Mouse (Mus musculus) forebrain, embryonic 16.5 days (tissue): ENCODE data around the gene Synpo2l. TPM values are rescaled to one million over a fixed set of nuclear protein-coding genes. Genes with fewer than 3 reads are reported as not detected.
"Not testable (repeated sequence)": the region's sequence is repeated elsewhere in the genome, so short reads cannot be mapped to it uniquely, and the experiment has no call there.

Source experiments
- ATAC-seq: fragments of 200-750 bp; cut with Nextera tagmentation; 2 replicates; pipeline ENCODE4 v1.8.0; 2017; ENCODE audit warnings: mild to moderate bottlenecking, moderate library complexity
- H3K27ac ChIP-seq: fragments of 300-500 bp; sonication (generic); 2 replicates; pipeline ENCODE4 v1.5.1; 2014; ENCODE audit warnings: low read length, control low read depth
- H3K27me3 ChIP-seq: fragments of 300-500 bp; sonication (generic); replicated peaks from 2 replicates; pipeline ENCODE4 v1.6.1; 2014; ENCODE audit warnings: low read length; ENCODE audit not compliant: control insufficient read depth, insufficient read depth
- H3K36me3 ChIP-seq: fragments of 300-500 bp; sonication (generic); 2 replicates; pipeline ENCODE4 v1.6.1; 2014; ENCODE audit not compliant: control insufficient read depth, insufficient read depth
- H3K4me1 ChIP-seq: fragments of 300-500 bp; sonication (generic); replicated peaks from 2 replicates; pipeline ENCODE4 v1.6.1; 2014; ENCODE audit warnings: low read length; ENCODE audit not compliant: control insufficient read depth, insufficient read depth
- H3K4me2 ChIP-seq: fragments of 300-500 bp; sonication (generic); 2 replicates; pipeline ENCODE4 v1.6.1; 2014; ENCODE audit warnings: mild to moderate bottlenecking, low read length, control low read depth
- H3K4me3 ChIP-seq: fragments of 300-500 bp; sonication (generic); replicated peaks from 2 replicates; pipeline ENCODE4 v1.5.1; 2014; ENCODE audit warnings: mild to moderate bottlenecking, low read length, control low read depth
- H3K9ac ChIP-seq: fragments of 300-500 bp; sonication (generic); replicated peaks from 2 replicates; pipeline ENCODE4 v1.6.1; 2014; ENCODE audit warnings: low read depth, low read length, control low read depth
- H3K9me3 ChIP-seq: fragments of 300-500 bp; sonication (generic); 2 replicates; pipeline ENCODE4 v1.6.1; 2016; ENCODE audit warnings: low read length; ENCODE audit not compliant: control insufficient read depth
- WGBS: fragments of 180-500 bp; shearing (Covaris S2); extraction: QIAGEN DNeasy Blood & Tissue Kit; methylation state at CpG from one replicate; pipeline ENCODE4 v1.1.7; 2014; 5-methylcytosine and 5-hydroxymethylcytosine counted together
- polyA plus RNA-seq: library from polyadenylated mRNA; unstranded; fragments of >200 nt; fragmentation: Nextera tagmentation; extraction: Ambion mirVana; gene quantifications from 2 replicates; pipeline ENCODE4 v1.2.1, GENCODE M21; 2015

Synpo2l gene
- polyA plus RNA-seq, 1 experiment from 2014 or later, result 0.14 TPM

DNA sequence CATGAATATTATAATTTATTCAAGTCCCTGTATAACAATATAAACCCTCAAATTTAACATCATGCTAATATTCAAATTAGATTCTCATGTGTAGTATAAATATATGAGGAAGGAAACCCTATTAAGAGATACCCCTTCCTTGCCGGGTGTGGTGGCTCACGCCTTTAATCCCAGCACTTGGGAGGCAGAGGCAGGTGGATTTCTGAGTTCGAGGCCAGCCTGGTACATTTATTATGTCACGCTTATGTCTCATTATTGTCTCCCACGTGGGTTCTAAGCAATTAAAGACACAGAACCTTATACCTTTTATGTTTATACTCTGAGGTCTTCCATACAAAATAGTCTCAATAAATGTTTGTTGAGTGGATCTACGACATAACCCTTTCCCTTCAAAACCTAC is 29.5 kb downstream of the Synpo2l start:
- H3K9me3 ChIP-seq, result no peaks in the 10 kb centered on the region
- H3K27ac ChIP-seq, result no peak overlapping the region
- no peak for ATAC-seq
- H3K9ac ChIP-seq, result no peak overlapping the region
- no peaks in the 10 kb centered on the region for H3K36me3 ChIP-seq
- peaks cover 8% of the 10 kb centered on the region for H3K4me1 ChIP-seq
- H3K27me3 ChIP-seq, result no peaks in the 10 kb centered on the region
- H3K4me3 ChIP-seq, result no peak overlapping the region
- WGBS, result 90% methylated on average over 6 of the region's 6 CpGs
- H3K4me2 ChIP-seq, result no peak overlapping the region

DNA sequence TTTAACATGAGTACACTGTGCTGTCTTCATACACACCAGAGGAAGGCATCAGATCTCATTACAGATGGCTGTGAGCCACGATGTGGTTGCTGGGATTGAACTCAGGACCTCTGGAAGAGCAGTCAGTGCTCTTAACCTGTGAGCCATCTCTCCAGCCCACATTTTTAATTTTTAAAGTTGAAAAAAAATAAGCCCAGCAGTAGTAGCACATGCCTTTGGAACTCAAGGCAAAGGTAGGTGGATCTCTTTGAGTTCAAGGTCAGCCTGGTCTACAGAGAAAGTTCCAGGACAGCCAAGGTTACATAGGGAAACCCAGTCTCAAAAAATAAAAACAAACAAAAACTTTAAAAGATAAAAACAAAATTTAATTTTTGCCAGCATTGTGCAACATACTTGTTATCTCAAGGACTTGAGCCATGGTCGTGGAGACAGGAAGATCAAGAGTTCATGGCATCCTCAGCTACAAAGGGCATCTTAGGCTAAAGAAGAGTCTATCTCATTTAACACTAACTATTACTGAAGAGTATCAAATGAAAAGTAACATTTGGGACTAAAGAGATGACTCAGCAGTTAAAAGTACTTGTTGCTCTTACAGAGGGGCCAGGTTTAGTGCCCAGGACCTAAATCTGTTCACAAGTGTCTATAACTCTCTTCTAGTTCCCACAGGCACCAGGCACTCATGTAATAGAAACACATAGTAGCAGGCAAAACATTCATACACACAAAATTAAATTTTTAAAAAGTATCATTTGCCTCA is 30.2 kb downstream of the Synpo2l start:
- Histone ChIP-seq H3K27me3 (no peaks in the 10 kb centered on the region), H3K9ac (no peak overlapping the region), H3K4me1 (peaks cover 8% of the 10 kb centered on the region), H3K9me3 (no peaks in the 10 kb centered on the region), H3K36me3 (no peaks in the 10 kb centered on the region), H3K27ac (no peak overlapping the region), H3K4me3 (no peak overlapping the region), H3K4me2 (no peak overlapping the region)
- no peak for ATAC-seq
- WGBS, result 94% methylated on average over 2 of the region's 2 CpGs

DNA sequence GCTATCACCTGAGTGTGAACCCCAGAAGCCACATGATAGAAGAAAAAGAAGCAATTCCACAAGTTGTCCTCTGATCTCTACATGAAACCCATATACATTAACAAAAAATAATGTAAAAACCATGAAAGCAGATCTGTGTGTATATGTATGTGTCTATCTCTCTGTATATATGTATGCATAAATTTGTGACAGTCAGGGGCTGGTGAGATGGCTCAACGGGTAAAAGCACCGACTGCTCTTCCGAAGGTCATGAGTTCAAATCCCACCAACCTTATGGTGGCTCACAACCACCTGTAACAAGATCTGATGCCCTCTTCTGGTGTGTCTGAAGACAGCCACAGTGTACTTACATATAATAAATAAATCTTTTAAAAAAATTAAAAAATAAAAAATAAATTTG is 31.2 kb downstream of the Synpo2l start:
- H3K4me1 ChIP-seq, H3K9me3 ChIP-seq, H3K4me3 ChIP-seq, H3K27me3 ChIP-seq, H3K36me3 ChIP-seq, H3K4me2 ChIP-seq, H3K27ac ChIP-seq, H3K9ac ChIP-seq, ATAC-seq: not testable (repeated sequence)
- 94% methylated on average over 3 of the region's 3 CpGs for WGBS

DNA sequence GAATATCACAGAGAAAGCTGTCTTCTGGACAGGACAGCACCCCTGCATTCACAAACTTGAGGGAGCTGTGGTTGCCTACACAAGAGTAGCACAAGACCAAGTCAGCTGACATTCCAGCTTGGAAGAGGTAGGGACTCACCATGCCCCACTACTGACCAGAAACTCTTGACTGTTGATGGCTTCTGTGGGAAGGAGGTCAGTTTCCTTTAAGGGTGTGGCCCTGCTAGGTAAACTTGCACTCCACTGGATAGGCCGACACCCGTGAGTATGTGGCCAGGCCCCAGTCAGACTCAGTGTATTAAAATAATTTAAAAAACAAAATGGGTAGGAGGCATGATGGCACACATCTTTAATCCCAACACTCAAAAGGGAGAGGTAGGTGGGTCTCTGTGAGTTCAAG is 32.6 kb downstream of the Synpo2l start:
- Histone ChIP-seq H3K36me3 (no peaks in the 10 kb centered on the region), H3K4me2 (no peak overlapping the region), H3K27me3 (no peaks in the 10 kb centered on the region), H3K9ac (no peak overlapping the region), H3K4me1 (peaks cover 3% of the 10 kb centered on the region; the same call in 1 of the 2 replicates), H3K4me3 (no peak overlapping the region), H3K27ac (no peak overlapping the region), H3K9me3 (no peaks in the 10 kb centered on the region)
- no peak for ATAC-seq
- 93% methylated on average over 2 of the region's 2 CpGs for WGBS

DNA sequence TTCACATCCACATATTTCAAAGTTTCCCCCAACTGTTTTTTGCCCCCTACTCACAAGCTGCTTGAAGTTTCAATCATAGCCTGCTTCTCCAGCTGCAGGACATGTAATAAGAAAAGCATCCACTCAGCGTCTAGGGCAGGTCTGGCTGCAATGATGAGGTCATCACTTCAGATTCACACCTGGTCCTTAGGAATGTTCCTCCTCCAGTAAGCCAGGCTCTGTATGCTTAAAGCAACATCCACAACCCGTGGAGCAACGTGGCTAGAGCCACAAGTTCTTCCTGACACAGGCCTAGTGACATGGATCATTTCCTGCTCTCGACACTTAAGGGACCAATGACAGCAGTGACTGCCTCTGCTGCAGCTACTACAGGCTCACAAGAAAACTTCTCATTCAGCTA is 36.9 kb downstream of the Synpo2l start:
- no peak for ATAC-seq
- H3K36me3 ChIP-seq, result no peaks in the 10 kb centered on the region

DNA sequence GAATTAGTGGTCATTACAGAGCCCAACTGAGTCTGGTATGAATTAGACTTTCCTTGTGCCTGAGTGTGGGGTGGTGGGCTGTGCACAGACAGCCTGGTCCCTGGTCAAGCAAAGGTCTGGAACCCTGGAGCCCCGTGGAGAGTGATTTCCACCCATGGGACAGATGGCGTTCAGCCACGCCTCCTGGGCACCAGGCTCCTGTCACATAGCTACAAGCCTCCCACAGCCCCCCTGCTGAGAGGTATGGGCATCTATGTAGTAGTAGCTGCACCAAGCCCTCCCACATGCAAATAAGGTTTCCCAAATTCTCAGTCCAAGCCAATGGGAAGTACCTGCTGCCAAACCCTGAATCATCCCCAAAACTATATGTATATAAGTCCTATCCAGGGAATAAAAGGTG is 41.2 kb downstream of the Synpo2l start:
- Histone ChIP-seq H3K4me1 (peaks cover 6% of the 10 kb centered on the region), H3K4me3 (no peak overlapping the region), H3K4me2 (no peak overlapping the region), H3K27ac (no peak overlapping the region), H3K27me3 (no peaks in the 10 kb centered on the region), H3K9me3 (no peaks in the 10 kb centered on the region), H3K36me3 (no peaks in the 10 kb centered on the region), H3K9ac (no peak overlapping the region)
- no peak for ATAC-seq
- 73% methylated on average over 3 of the region's 3 CpGs for WGBS

More for the DNA sequence above, 36.9 kb downstream of the Synpo2l start:
- H3K27me3 ChIP-seq, result no peaks in the 10 kb centered on the region
- H3K9ac ChIP-seq, result no peak overlapping the region
- H3K9me3 ChIP-seq, result no peaks in the 10 kb centered on the region
- 71% methylated on average over 4 of the region's 4 CpGs for WGBS
- no peak overlapping the region for H3K4me3 ChIP-seq
- H3K4me2 ChIP-seq, result no peak overlapping the region
- no peak overlapping the region for H3K27ac ChIP-seq
- no peaks in the 10 kb centered on the region for H3K4me1 ChIP-seq

DNA sequence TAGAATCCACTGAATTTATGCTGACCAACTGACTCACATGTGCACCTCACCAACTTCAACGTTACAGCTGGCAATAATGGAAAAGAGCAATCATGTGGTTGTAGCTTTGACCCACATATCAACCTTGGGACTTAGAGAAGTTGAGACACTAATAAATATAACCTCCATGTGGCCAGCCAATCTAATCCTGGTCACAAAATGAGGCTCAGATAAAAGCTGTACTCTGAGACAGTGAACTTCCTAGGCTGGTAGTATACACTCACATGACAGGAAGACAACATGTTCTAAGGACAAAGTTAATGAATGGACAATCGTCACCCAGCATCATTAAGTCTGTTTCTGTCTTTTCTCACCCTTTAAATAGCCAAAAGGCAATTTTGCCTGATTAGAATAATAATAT is 41.7 kb downstream of the Synpo2l start:
- no peaks in the 10 kb centered on the region for H3K27me3 ChIP-seq
- H3K36me3 ChIP-seq, result no peaks in the 10 kb centered on the region
- no peak overlapping the region for H3K4me2 ChIP-seq
- no peak for ATAC-seq
- 80% methylated on average over 2 of the region's 2 CpGs for WGBS
- H3K9ac ChIP-seq, result no peak overlapping the region
- no peak overlapping the region for H3K27ac ChIP-seq
- peaks cover 6% of the 10 kb centered on the region for H3K4me1 ChIP-seq
- no peaks in the 10 kb centered on the region for H3K9me3 ChIP-seq
- H3K4me3 ChIP-seq, result no peak overlapping the region

DNA sequence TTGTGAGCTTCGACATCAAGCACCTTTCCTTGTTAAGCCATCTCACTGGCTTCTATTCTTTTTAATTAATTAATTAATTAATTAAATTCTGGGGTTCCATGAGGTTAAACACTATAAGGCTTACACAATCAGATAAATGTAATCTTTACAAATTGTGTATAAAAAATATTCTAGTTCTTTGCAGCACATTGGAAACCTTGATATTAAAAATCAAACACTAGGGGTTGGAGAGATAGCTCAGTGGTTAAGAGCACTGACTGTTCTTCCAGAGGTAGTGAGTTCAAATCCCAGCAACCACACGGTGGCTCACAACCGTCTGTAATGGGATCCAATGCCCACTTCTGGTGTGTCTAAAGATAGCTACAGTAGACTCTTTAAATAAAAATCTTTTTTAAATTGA is 45.2 kb downstream of the Synpo2l start:
- Histone ChIP-seq H3K27me3 (no peaks in the 10 kb centered on the region), H3K9me3 (no peaks in the 10 kb centered on the region), H3K4me1 (peaks cover 16% of the 10 kb centered on the region), H3K4me3 (no peak overlapping the region), H3K27ac (no peak overlapping the region), H3K4me2 (no peak overlapping the region), H3K36me3 (no peaks in the 10 kb centered on the region), H3K9ac (no peak overlapping the region)
- ATAC-seq, result no peak
- WGBS, result 90% methylated on average over 3 of the region's 3 CpGs

DNA sequence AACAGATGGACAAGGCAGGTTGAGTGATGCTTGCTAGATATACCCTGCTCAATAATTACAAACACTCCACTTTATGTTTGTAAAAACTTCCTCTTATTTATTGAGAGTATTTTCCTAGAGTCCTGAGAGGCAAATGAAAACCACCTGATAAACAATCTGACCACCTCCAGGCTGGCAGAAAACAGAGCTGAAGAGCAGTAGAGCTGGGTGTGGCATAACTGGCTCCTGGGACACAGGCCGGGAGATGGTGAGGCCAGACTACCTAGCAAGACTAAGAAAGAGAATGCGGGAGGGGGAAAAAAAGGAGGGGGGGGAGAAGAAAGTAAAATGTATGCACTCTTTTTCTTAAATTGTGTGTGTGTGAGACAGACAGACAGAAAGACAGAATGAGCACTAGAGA is 45.7 kb downstream of the Synpo2l start:
- Histone ChIP-seq H3K27me3 (no peaks in the 10 kb centered on the region), H3K4me3 (no peak overlapping the region), H3K4me2 (no peak overlapping the region), H3K4me1 (peaks cover 16% of the 10 kb centered on the region), H3K9ac (no peak overlapping the region), H3K36me3 (no peaks in the 10 kb centered on the region), H3K27ac (no peak overlapping the region), H3K9me3 (no peaks in the 10 kb centered on the region)
- no peak for ATAC-seq
- 88% methylated on average over 2 of the region's 2 CpGs for WGBS

DNA sequence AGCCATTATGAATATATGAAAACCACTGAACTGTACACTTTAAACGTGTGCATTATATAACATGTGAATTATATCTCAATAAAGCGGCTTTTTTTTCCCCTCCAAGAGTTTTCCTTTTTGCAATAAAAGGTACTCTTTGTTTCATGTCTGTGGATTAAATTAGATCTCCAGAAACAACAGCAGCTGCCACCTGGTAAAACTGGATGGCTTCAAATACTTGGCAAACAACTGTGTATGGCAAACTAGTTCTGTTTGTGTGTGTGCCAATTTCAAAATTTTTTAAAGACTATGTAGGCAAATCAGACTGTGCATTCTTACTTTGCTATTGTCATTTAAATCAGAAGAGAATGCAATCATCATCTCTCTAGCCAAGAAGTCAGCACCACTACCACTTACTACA is 46.3 kb downstream of the Synpo2l start:
- no peak for ATAC-seq
- Histone ChIP-seq H3K27ac (no peak overlapping the region), H3K27me3 (no peaks in the 10 kb centered on the region), H3K4me3 (no peak overlapping the region), H3K36me3 (no peaks in the 10 kb centered on the region), H3K9me3 (no peaks in the 10 kb centered on the region), H3K9ac (no peak overlapping the region), H3K4me2 (no peak overlapping the region), H3K4me1 (peaks cover 16% of the 10 kb centered on the region)
- 74% methylated on average over 2 of the region's 2 CpGs for WGBS
